Mouse (Mus musculus): ENCODE measurements around the gene Ylpm1.

Gene Ylpm1

GRCm38 (mm10) chr12:85110011-85110697, 114.0 kb downstream of the Ylpm1 start:
- no peak for DNase-seq (ENCODE audit: low spot score in 2 of 2)

- peak; percentile 80 to 83 for DNase-seq (ENCODE audit: low spot score in 2 of 2)
Measured at GRCm38 (mm10) chr12:85110698-85111592, 114.8 kb downstream of the Ylpm1 start, which contains the start of the genes Prox2 and Dlst. Gene Prox2, minus strand, starts transcription at chr12:85110759. Gene Dlst, plus strand, starts transcription at chr12:85110833.

GRCm38 (mm10) chr12:85112550-85113251, 116.6 kb downstream of the Ylpm1 start:
- DNase-seq (ENCODE audit: low spot score in 2 of 2): no peak

- no peak for DNase-seq (ENCODE audit: low spot score in 2 of 2)
Measured at GRCm38 (mm10) chr12:85113337-85113736, 117.2 kb downstream of the Ylpm1 start.

GRCm38 (mm10) chr12:85113917-85114316, 117.8 kb downstream of the Ylpm1 start:
- DNase-seq (ENCODE audit: low spot score in 2 of 2): no peak

GRCm38 (mm10) chr12:85115678-85116077, 119.6 kb downstream of the Ylpm1 start:
- DNase-seq (ENCODE audit: low spot score in 2 of 2): no peak

All from right cerebral cortex, postnatal 36 days (tissue).